Mouse (Mus musculus): ENCODE measurements at regions not wholly inside any gene's neighbourhood (a gene's known extent, or its start where the extent isn't known, plus 50 kb on each side); places are given as distances from the start of the nearest gene placed in this dataset.

- TF ChIP-seq EP300 (IDR thresholded peaks at IDR 0.05; ENCODE audit: low read depth) (no peak), CTCF (IDR thresholded peaks at IDR 0.05; ENCODE audit: low read depth) (no peak)
Measured at GRCm38 (mm10) chr6:31334086-31334485, 64.4 kb upstream of the Mkln1 start.

Data from liver, embryonic 14.5 days (tissue).